Mouse (Mus musculus): Measurements from ENCODE around the gene Gm17617.

DNA sequence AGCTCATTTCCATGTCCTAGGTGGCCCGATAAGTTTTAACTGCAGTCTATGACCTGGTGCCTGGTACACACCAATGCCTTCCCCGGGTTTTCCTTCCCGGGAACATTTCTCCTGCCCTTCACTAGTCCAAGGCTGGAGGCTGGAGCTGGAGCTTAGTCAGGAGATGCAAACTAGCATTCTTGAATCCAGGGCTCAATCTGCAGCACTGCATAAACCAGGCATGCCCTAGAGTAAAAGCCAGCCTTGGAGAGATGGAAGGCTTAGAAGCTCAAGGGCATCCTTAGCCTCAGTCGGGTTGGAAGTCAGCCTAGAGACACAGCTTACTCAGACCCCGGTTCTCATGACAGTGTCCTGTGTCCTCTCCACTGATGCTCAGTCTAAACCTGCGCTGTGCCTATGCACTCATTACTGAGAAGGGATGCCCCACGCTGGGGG lies 39.0 kb upstream of the Gm17617 start:
- TF ChIP-seq POLR2AphosphoS2 (IDR thresholded peaks at IDR 0.05; ENCODE audit: insufficient read length, low read depth) = no peak
- TF ChIP-seq MAX (IDR thresholded peaks at IDR 0.05; ENCODE audit: low read depth) = no peak
- no peak for TF ChIP-seq POLR2A (IDR thresholded peaks at IDR 0.05; ENCODE audit: insufficient read length, low read depth)
- no peak for TF ChIP-seq E2F4 (IDR thresholded peaks at IDR 0.05; ENCODE audit: insufficient read depth)
